Comparison of ENCODE assay signal across 15 mouse cellular contexts in the genomic region with DNA sequence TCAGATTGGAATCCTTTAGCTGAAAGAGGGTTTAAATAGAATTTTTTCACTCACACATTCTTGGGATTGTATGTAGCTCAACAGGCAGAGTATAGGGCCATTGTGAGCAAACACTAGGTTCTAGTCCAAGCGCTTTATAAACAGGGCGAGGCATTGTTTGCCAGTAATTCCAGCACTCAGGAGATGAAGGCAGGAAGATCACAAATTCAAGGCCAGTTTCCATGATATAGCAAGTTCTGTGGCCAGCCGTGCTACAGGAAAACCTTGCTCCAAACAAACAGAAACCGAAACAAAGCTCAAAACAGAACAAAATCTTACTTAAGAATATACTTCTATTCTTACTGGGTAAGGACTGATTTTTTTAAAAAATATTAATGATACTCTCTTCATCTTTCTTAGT.
A peak's percentile ranks its signal among the peaks of the same experiment; 100 is the strongest.
DNase-seq lines count a peak whose midpoint lies in the region; ATAC-seq lines count a peak whose summit lies in the region.
"Had no signal": no experiment of that assay in that cellular context is flagged by ENCODE, and none has a peak within 500 bp of the region (broad histone marks: within the 10 kb centered on the region; RNA-seq: fewer than 3 reads in every experiment).

No protein-coding gene starts in this region.

- H3K9ac ChIP-seq in heart, embryonic 16.5 days (ENCODE audit: low read length), result no peak overlapping the region
- H3K9ac ChIP-seq: liver, embryonic 14.5 days; neural tube, embryonic 12.5 days had no signal

- no peaks in the 10 kb centered on the region for H3K9me3 ChIP-seq in heart, embryonic 16.5 days (replicated peaks; ENCODE audit: control insufficient read depth, low read length)
- H3K9me3 ChIP-seq: neural tube, embryonic 12.5 days had no signal

- no peak overlapping the region for H3K4me3 ChIP-seq in heart, embryonic 16.5 days (ENCODE audit: low read length)
- H3K4me3 ChIP-seq in brown adipose tissue, adult 24 weeks (ENCODE audit: insufficient read depth, low read depth, low read length), result no peak overlapping the region
- H3K4me3 ChIP-seq: neural tube, embryonic 12.5 days had no signal

- no peaks in the 10 kb centered on the region for H3K4me1 ChIP-seq in heart, embryonic 16.5 days (ENCODE audit: control insufficient read depth, insufficient read depth, low read length)
- H3K4me1 ChIP-seq in brown adipose tissue, adult 24 weeks (ENCODE audit: control insufficient read depth, insufficient read depth, insufficient read length, low read length), result peaks cover 8% of the 10 kb centered on the region; the same call in 1 of the 2 replicates
- H3K4me1 ChIP-seq: neural tube, embryonic 12.5 days had no signal

- WGBS in heart, embryonic 16.5 days, result 74% methylated on average over 4 of the region's 4 CpGs

- no peaks in the 10 kb centered on the region for H3K36me3 ChIP-seq in heart, embryonic 16.5 days (ENCODE audit: control insufficient read depth, insufficient read depth)
- H3K36me3 ChIP-seq: neural tube, embryonic 12.5 days had no signal

- ATAC-seq in heart, embryonic 16.5 days (replicated peaks; ENCODE audit: extremely low read depth, insufficient read depth, low FRiP score), result no peak
- ATAC-seq in megakaryocyte, adult 5-6 weeks (ENCODE audit: poor library complexity, severe bottlenecking), result peak; percentile 48; the same call in 1 of the 2 replicates
- ATAC-seq in monocyte, adult 5-6 weeks (replicated peaks; ENCODE audit: insufficient number of reproducible peaks, low FRiP score, low TSS enrichment, poor library complexity, severe bottlenecking), result no peak

- no peak overlapping the region for H3K4me2 ChIP-seq in heart, embryonic 16.5 days (ENCODE audit: low read depth, low read length)
- H3K4me2 ChIP-seq: neural tube, embryonic 12.5 days had no signal

- DNase-seq in heart, postnatal 4 days, result no peak
- DNase-seq in CD4-positive helper T cell, adult 2 months (ENCODE audit: low read depth, low spot score), result peak; percentile 34
- DNase-seq in thymus, postnatal 14 days, result no peak
- no peak for DNase-seq in cerebellum, postnatal 25 days
- DNase-seq: adrenal gland, postnatal 14 days; cerebellum, adult 11 months; kidney, adult 18-20 months; right cerebral cortex, adult 18-20 months; thymus, postnatal 4 days had no signal

- H3K27me3 ChIP-seq in heart, embryonic 16.5 days (ENCODE audit: control insufficient read depth, insufficient read depth, low read length), result no peaks in the 10 kb centered on the region
- H3K27me3 ChIP-seq: neural tube, embryonic 12.5 days had no signal

- H3K27ac ChIP-seq in heart, embryonic 16.5 days (ENCODE audit: low read length), result peak overlapping the region; percentile 55
- peak overlapping the region; percentile 45 for H3K27ac ChIP-seq in brown adipose tissue, adult 24 weeks (replicated peaks; ENCODE audit: low read depth, low read length)
- H3K27ac ChIP-seq: liver, embryonic 14.5 days; neural tube, embryonic 12.5 days had no signal
